Comparison of ENCODE assay signal across 23 mouse cellular contexts in genomic region chr11:7932638-7933037, GRCm38 (mm10).
"Had no signal": no experiment of that assay in that cellular context is flagged by ENCODE, and none has a peak within 500 bp of the region (broad histone marks: within the 10 kb centered on the region; RNA-seq: fewer than 3 reads in every experiment).

No protein-coding gene starts in this region.

- H3K4me2 ChIP-seq: forebrain, embryonic 15.5 days; heart, embryonic 12.5 days; hindbrain, embryonic 13.5 days; hindbrain, embryonic 15.5 days; kidney, embryonic 15.5 days; limb, embryonic 13.5 days had no signal

- H3K9ac ChIP-seq: forebrain, embryonic 15.5 days; forebrain, postnatal 0 days; heart, embryonic 12.5 days; hindbrain, embryonic 13.5 days; hindbrain, embryonic 15.5 days; kidney, embryonic 15.5 days; limb, embryonic 13.5 days had no signal

- H3K4me3 ChIP-seq: forebrain, embryonic 15.5 days; heart, embryonic 10.5 days; heart, embryonic 12.5 days; hindbrain, embryonic 13.5 days; hindbrain, embryonic 15.5 days; kidney, embryonic 15.5 days; limb, embryonic 13.5 days had no signal

- H3K27ac ChIP-seq: forebrain, embryonic 15.5 days; heart, embryonic 10.5 days; hindbrain, embryonic 13.5 days; hindbrain, embryonic 15.5 days; hindbrain, postnatal 0 days; kidney, embryonic 15.5 days; limb, embryonic 13.5 days had no signal

- H3K9me3 ChIP-seq: forebrain, embryonic 15.5 days; hindbrain, embryonic 13.5 days; hindbrain, embryonic 15.5 days had no signal

- H3K4me1 ChIP-seq: forebrain, embryonic 15.5 days; heart, embryonic 10.5 days; heart, embryonic 12.5 days; hindbrain, embryonic 13.5 days; hindbrain, embryonic 15.5 days; kidney, embryonic 15.5 days; limb, embryonic 13.5 days had no signal

- H3K27me3 ChIP-seq: forebrain, embryonic 15.5 days; heart, embryonic 12.5 days; hindbrain, embryonic 13.5 days; hindbrain, embryonic 15.5 days; kidney, embryonic 15.5 days; limb, embryonic 13.5 days had no signal

- DNase-seq: forebrain, postnatal 0 days; gastrocnemius, postnatal 14 days; gastrocnemius, postnatal 36 days; heart, adult 18-20 months; heart, postnatal 14 days; heart, postnatal 36 days; kidney, adult 11 months; kidney, adult 2 months; kidney, adult 9 months; kidney, postnatal 14 days; kidney, postnatal 36 days; layer of hippocampus, adult 9-11 months; layer of hippocampus, postnatal 36 days; left cerebral cortex, postnatal 4 days had no signal

- H3K36me3 ChIP-seq: forebrain, embryonic 15.5 days; heart, embryonic 10.5 days; heart, embryonic 12.5 days; hindbrain, embryonic 13.5 days; hindbrain, embryonic 15.5 days; kidney, embryonic 15.5 days; limb, embryonic 13.5 days had no signal

- ATAC-seq: forebrain, embryonic 15.5 days; forebrain, postnatal 0 days; hindbrain, postnatal 0 days; intestine, embryonic 16.5 days had no signal
